Mouse (Mus musculus): Measurements from ENCODE around the gene Usp32.

The Usp32 gene

GRCm38 (mm10) chr11:84948114-84948513 lies 191.8 kb downstream of the Usp32 start:
- DNase-seq (ENCODE audit: low read depth, low spot score): no peak

GRCm38 (mm10) chr11:84947206-84947605 lies 192.8 kb downstream of the Usp32 start:
- no peak for DNase-seq (ENCODE audit: low read depth, low spot score)

- DNase-seq (ENCODE audit: low read depth, low spot score): no peak
Measured at GRCm38 (mm10) chr11:84945841-84946240, 194.1 kb downstream of the Usp32 start.

- DNase-seq (ENCODE audit: low read depth, low spot score): no peak
Measured at GRCm38 (mm10) chr11:84944639-84945435, 195.1 kb downstream of the Usp32 start.

- DNase-seq (ENCODE audit: low read depth, low spot score): peak; percentile 86
Measured at GRCm38 (mm10) chr11:84943948-84944347, 196.0 kb downstream of the Usp32 start.

GRCm38 (mm10) chr11:84940140-84940539 lies 199.8 kb downstream of the Usp32 start:
- no peak for DNase-seq (ENCODE audit: low read depth, low spot score)

GRCm38 (mm10) chr11:84939508-84940053 lies 200.4 kb downstream of the Usp32 start:
- DNase-seq (ENCODE audit: low read depth, low spot score): no peak
